Mouse (Mus musculus): ENCODE results near the gene Spag16. TPM values are rescaled to one million over a fixed set of nuclear protein-coding genes. Genes with fewer than 3 reads are reported as not detected.

The Spag16 gene
- total RNA-seq, 1 experiment = 0.31 TPM

- in situ Hi-C loops (cut with MboI; ENCODE audit: low sequenced_read_pairs in 2 of 2, unreplicated experiment in 2 of 2) = no loop called here
- no peaks in the 10 kb centered on the region for H3K9me3 ChIP-seq (ENCODE audit: control insufficient read depth, insufficient read depth, low read depth, low read length)
- H3K36me3 ChIP-seq (ENCODE audit: control insufficient read depth, insufficient read depth, low read length, poor library complexity, severe bottlenecking) = no peaks in the 10 kb centered on the region
- no peak overlapping the region for H3K27ac ChIP-seq (ENCODE audit: insufficient read depth, low read depth, low read length, poor library complexity, severe bottlenecking)
- no peak for TF ChIP-seq ZNF384 (IDR thresholded peaks at IDR 0.05; ENCODE audit: low read depth, low read length)
- TF ChIP-seq ZC3H11A (IDR thresholded peaks at IDR 0.05; ENCODE audit: borderline replicate concordance, low read depth, low read length) = no peak
- no peak for TF ChIP-seq MAFK (IDR thresholded peaks at IDR 0.05; ENCODE audit: insufficient read depth, low read depth, low read length)
- no peak for TF ChIP-seq CHD2 (IDR thresholded peaks at IDR 0.05; ENCODE audit: low read depth, low read length)
- TF ChIP-seq HCFC1 (IDR thresholded peaks at IDR 0.05; ENCODE audit: borderline replicate concordance, insufficient read depth, low read length) = no peak
- no peak overlapping the region for H3K9ac ChIP-seq (ENCODE audit: insufficient read depth, low read depth, low read length, poor library complexity, severe bottlenecking)
- no peak overlapping the region for H3K4me3 ChIP-seq (ENCODE audit: insufficient read depth in 1 of 2, low read depth in 1 of 2, low read length in 2 of 2, poor library complexity in 1 of 2, severe bottlenecking in 1 of 2)
- no peaks in the 10 kb centered on the region for H3K4me1 ChIP-seq (ENCODE audit: control insufficient read depth in 2 of 2, insufficient read depth in 2 of 2, low read length in 2 of 2, poor library complexity in 1 of 2)
- DNase-seq (ENCODE audit: low read depth, low spot score) = no peak
Measured at GRCm38 (mm10) chr1:70316128-70316765, 489.5 kb downstream of the Spag16 start.

GRCm38 (mm10) chr1:70320951-70321350 lies 494.2 kb downstream of the Spag16 start:
- Histone ChIP-seq H3K9me3 (ENCODE audit: control insufficient read depth, insufficient read depth, low read depth, low read length) (no peaks in the 10 kb centered on the region), H3K4me3 (ENCODE audit: insufficient read depth in 1 of 2, low read depth in 1 of 2, low read length in 2 of 2, poor library complexity in 1 of 2, severe bottlenecking in 1 of 2) (no peak overlapping the region), H3K36me3 (ENCODE audit: control insufficient read depth, insufficient read depth, low read length, poor library complexity, severe bottlenecking) (no peaks in the 10 kb centered on the region), H3K4me1 (ENCODE audit: control insufficient read depth in 2 of 2, insufficient read depth in 2 of 2, low read length in 2 of 2, poor library complexity in 1 of 2) (no peaks in the 10 kb centered on the region), H3K9ac (ENCODE audit: insufficient read depth, low read depth, low read length, poor library complexity, severe bottlenecking) (no peak overlapping the region), H3K27ac (ENCODE audit: insufficient read depth, low read depth, low read length, poor library complexity, severe bottlenecking) (no peak overlapping the region)
- peak; percentile 7 for DNase-seq (ENCODE audit: low read depth, low spot score)
- in situ Hi-C loops (cut with MboI; ENCODE audit: low sequenced_read_pairs in 2 of 2, unreplicated experiment in 2 of 2) = no loop called here
- no peak for TF ChIP-seq ZNF384 (IDR thresholded peaks at IDR 0.05; ENCODE audit: low read depth, low read length)
- no peak for TF ChIP-seq MAFK (IDR thresholded peaks at IDR 0.05; ENCODE audit: insufficient read depth, low read depth, low read length)
- no peak for TF ChIP-seq HCFC1 (IDR thresholded peaks at IDR 0.05; ENCODE audit: borderline replicate concordance, insufficient read depth, low read length)
- TF ChIP-seq CHD2 (IDR thresholded peaks at IDR 0.05; ENCODE audit: low read depth, low read length) = no peak
- TF ChIP-seq ZC3H11A (IDR thresholded peaks at IDR 0.05; ENCODE audit: borderline replicate concordance, low read depth, low read length) = no peak

- Histone ChIP-seq H3K9ac (ENCODE audit: insufficient read depth, low read depth, low read length, poor library complexity, severe bottlenecking) (no peak overlapping the region), H3K9me3 (ENCODE audit: control insufficient read depth, insufficient read depth, low read depth, low read length) (no peaks in the 10 kb centered on the region), H3K4me3 (ENCODE audit: insufficient read depth in 1 of 2, low read depth in 1 of 2, low read length in 2 of 2, poor library complexity in 1 of 2, severe bottlenecking in 1 of 2) (no peak overlapping the region), H3K27ac (ENCODE audit: insufficient read depth, low read depth, low read length, poor library complexity, severe bottlenecking) (no peak overlapping the region), H3K4me1 (ENCODE audit: control insufficient read depth in 2 of 2, insufficient read depth in 2 of 2, low read length in 2 of 2, poor library complexity in 1 of 2) (no peaks in the 10 kb centered on the region), H3K36me3 (ENCODE audit: control insufficient read depth, insufficient read depth, low read length, poor library complexity, severe bottlenecking) (no peaks in the 10 kb centered on the region)
- TF ChIP-seq ZNF384 (IDR thresholded peaks at IDR 0.05; ENCODE audit: low read depth, low read length) (no peak), MAFK (IDR thresholded peaks at IDR 0.05; ENCODE audit: insufficient read depth, low read depth, low read length) (no peak), CHD2 (IDR thresholded peaks at IDR 0.05; ENCODE audit: low read depth, low read length) (no peak), ZC3H11A (IDR thresholded peaks at IDR 0.05; ENCODE audit: borderline replicate concordance, low read depth, low read length) (no peak), HCFC1 (IDR thresholded peaks at IDR 0.05; ENCODE audit: borderline replicate concordance, insufficient read depth, low read length) (no peak)
- DNase-seq (ENCODE audit: low read depth, low spot score) = no peak
- in situ Hi-C loops (cut with MboI; ENCODE audit: low sequenced_read_pairs in 2 of 2, unreplicated experiment in 2 of 2) = no loop called here
Measured at GRCm38 (mm10) chr1:70346179-70346578, 519.4 kb downstream of the Spag16 start.

- in situ Hi-C loops (cut with MboI; ENCODE audit: low sequenced_read_pairs in 2 of 2, unreplicated experiment in 2 of 2) = no loop called here
- no peak overlapping the region for H3K9ac ChIP-seq (ENCODE audit: insufficient read depth, low read depth, low read length, poor library complexity, severe bottlenecking)
- H3K27ac ChIP-seq (ENCODE audit: insufficient read depth, low read depth, low read length, poor library complexity, severe bottlenecking) = no peak overlapping the region
- H3K9me3 ChIP-seq (ENCODE audit: control insufficient read depth, insufficient read depth, low read depth, low read length) = no peaks in the 10 kb centered on the region
- no peaks in the 10 kb centered on the region for H3K4me1 ChIP-seq (ENCODE audit: control insufficient read depth in 2 of 2, insufficient read depth in 2 of 2, low read length in 2 of 2, poor library complexity in 1 of 2)
- TF ChIP-seq ZNF384 (IDR thresholded peaks at IDR 0.05; ENCODE audit: low read depth, low read length) (no peak), ZC3H11A (IDR thresholded peaks at IDR 0.05; ENCODE audit: borderline replicate concordance, low read depth, low read length) (no peak), CHD2 (IDR thresholded peaks at IDR 0.05; ENCODE audit: low read depth, low read length) (no peak), HCFC1 (IDR thresholded peaks at IDR 0.05; ENCODE audit: borderline replicate concordance, insufficient read depth, low read length) (no peak), MAFK (IDR thresholded peaks at IDR 0.05; ENCODE audit: insufficient read depth, low read depth, low read length) (no peak)
- H3K36me3 ChIP-seq (ENCODE audit: control insufficient read depth, insufficient read depth, low read length, poor library complexity, severe bottlenecking) = no peaks in the 10 kb centered on the region
- H3K4me3 ChIP-seq (ENCODE audit: insufficient read depth in 1 of 2, low read depth in 1 of 2, low read length in 2 of 2, poor library complexity in 1 of 2, severe bottlenecking in 1 of 2) = no peak overlapping the region
- no peak for DNase-seq (ENCODE audit: low read depth, low spot score)
Measured at GRCm38 (mm10) chr1:70351371-70351770, 524.6 kb downstream of the Spag16 start.

Data from ES-E14 (cell line).